ENCODE assay signal across 9 mouse cellular contexts in the genomic region with DNA sequence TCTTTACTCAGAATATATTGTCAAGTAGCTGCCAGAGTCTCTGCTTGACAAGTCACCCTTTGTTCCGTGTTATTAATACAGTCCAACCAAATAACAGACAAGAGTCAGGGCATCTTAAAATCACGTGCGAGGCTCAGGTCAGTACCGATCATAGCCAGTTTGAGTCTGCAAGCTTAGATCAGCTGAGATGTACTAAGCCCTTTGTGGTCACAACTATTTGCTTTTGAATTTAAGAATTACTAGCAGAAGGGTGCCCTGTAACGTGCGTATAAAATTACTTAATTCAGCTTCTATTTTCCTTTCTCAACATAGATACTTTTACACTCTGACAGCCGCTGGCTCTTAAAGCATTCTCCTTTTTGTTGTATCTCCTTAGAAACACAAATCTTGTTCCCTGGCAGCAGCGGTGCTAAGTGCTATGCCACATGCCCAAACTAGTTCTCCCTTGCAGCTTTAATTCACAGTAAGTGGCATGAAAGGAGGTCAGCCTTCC. TPM values are rescaled to one million over a fixed set of nuclear protein-coding genes. Genes with fewer than 3 reads are reported as not detected.
DNase-seq lines count a peak whose midpoint lies in the region; ATAC-seq lines count a peak whose summit lies in the region.
"Had no signal": no experiment of that assay in that cellular context is flagged by ENCODE, and none has a peak within 500 bp of the region (broad histone marks: within the 10 kb centered on the region; RNA-seq: fewer than 3 reads in every experiment).

No protein-coding gene starts in this region.

- H3K27ac ChIP-seq in heart, embryonic 10.5 days: peak overlapping the region; percentile 37; the same call in 1 of the 2 replicates
- H3K27ac ChIP-seq in midbrain, embryonic 14.5 days (replicated peaks; ENCODE audit: low read depth, low read length): no peak overlapping the region
- H3K27ac ChIP-seq: limb, embryonic 13.5 days had no signal

- H3K4me3 ChIP-seq in heart, embryonic 10.5 days: no peak overlapping the region
- no peak overlapping the region for H3K4me3 ChIP-seq in midbrain, embryonic 14.5 days (replicated peaks; ENCODE audit: low read depth, low read length)
- H3K4me3 ChIP-seq: limb, embryonic 13.5 days had no signal

- H3K27me3 ChIP-seq in heart, embryonic 10.5 days (ENCODE audit: insufficient read depth, poor library complexity, severe bottlenecking): no peaks in the 10 kb centered on the region
- H3K27me3 ChIP-seq in midbrain, embryonic 14.5 days (ENCODE audit: control insufficient read depth, insufficient read depth, low read length): no peaks in the 10 kb centered on the region
- H3K27me3 ChIP-seq: limb, embryonic 13.5 days had no signal

- peaks cover 11% of the 10 kb centered on the region for H3K4me1 ChIP-seq in heart, embryonic 10.5 days
- peaks cover 9% of the 10 kb centered on the region for H3K4me1 ChIP-seq in midbrain, embryonic 14.5 days (ENCODE audit: control insufficient read depth, insufficient read depth, low read length)

- no peaks in the 10 kb centered on the region for H3K9me3 ChIP-seq in heart, embryonic 10.5 days
- no peaks in the 10 kb centered on the region for H3K9me3 ChIP-seq in midbrain, embryonic 14.5 days (ENCODE audit: control insufficient read depth, low read length)
- H3K9me3 ChIP-seq: limb, embryonic 13.5 days had no signal

- ATAC-seq in midbrain, embryonic 14.5 days (ENCODE audit: low FRiP score, low TSS enrichment): peak; percentile 43; the same call in 1 of the 2 replicates
- no peak for ATAC-seq in monocyte, adult 5-6 weeks (replicated peaks; ENCODE audit: insufficient number of reproducible peaks, low FRiP score, low TSS enrichment, poor library complexity, severe bottlenecking)
- no peak for ATAC-seq in activated CD4-positive, CD25-positive, alpha-beta regulatory T cell, adult 4 months

- no peaks in the 10 kb centered on the region for H3K36me3 ChIP-seq in heart, embryonic 10.5 days
- no peaks in the 10 kb centered on the region for H3K36me3 ChIP-seq in midbrain, embryonic 14.5 days (ENCODE audit: control insufficient read depth, insufficient read depth, low read length)
- H3K36me3 ChIP-seq: limb, embryonic 13.5 days had no signal

- DNase-seq in heart, embryonic 10.5 days (ENCODE audit: low spot score): no peak
- no peak for DNase-seq in heart, postnatal 36 days
- DNase-seq in brain, embryonic 18.5 days (ENCODE audit: low read depth, low spot score): peak; percentile 30
- DNase-seq in frontal cortex, postnatal 36 days (ENCODE audit: low spot score in 2 of 2): peak; percentile 32 to 67
- peak; percentile 52 for DNase-seq in midbrain, embryonic 14.5 days
- DNase-seq in adrenal gland, adult 2 months: no peak

- H3K9ac ChIP-seq in midbrain, embryonic 14.5 days (replicated peaks; ENCODE audit: low read length): no peak overlapping the region
- H3K9ac ChIP-seq: limb, embryonic 13.5 days had no signal

- intact Hi-C loops in heart, postnatal 36 days (cut with DNase I): loop anchor here (2.0 kb wide), 1 partner anchor 23 kb away; no protein-coding TSS in a partner anchor

- H3K4me2 ChIP-seq in midbrain, embryonic 14.5 days (ENCODE audit: low read length): peak overlapping the region; percentile 11
- H3K4me2 ChIP-seq: limb, embryonic 13.5 days had no signal

- WGBS in heart, embryonic 10.5 days: 67% methylated on average over 8 of the region's 8 CpGs
- 11% methylated on average over 8 of the region's 8 CpGs for WGBS in midbrain, embryonic 14.5 days

RNA-seq across cellular contexts. Expression of a gene that starts 0.7 kb away (rescaled TPM):
- polyA plus RNA-seq in heart, embryonic 10.5 days (2016; fragmentation: Nextera tagmentation; extraction: Ambion mirVana): 21.2 and 39.8 TPM in 2 replicates
- total RNA-seq in heart, postnatal 36 days (2021): 100 to 1,000 TPM in 1 of 2 experiments, 10 to 100 TPM in 1; 96.2 to 152 TPM
- polyA plus RNA-seq in midbrain, embryonic 14.5 days (2014; fragmentation: Nextera tagmentation; extraction: Ambion mirVana): 13.0 and 13.7 TPM in 2 replicates
- 10 to 100 TPM; 12.1 to 28.2 TPM for total RNA-seq in adrenal gland, adult 2 months (2021)
- 0.43 and 0.56 TPM in 2 replicates for polyA plus RNA-seq in adrenal gland, adult 2 months (2012; rRNA removed)
- total RNA-seq in monocyte, adult 5-6 weeks (2017): 0.38 to 1.3 TPM (median 0.75 TPM) in 3 replicates
- polyA plus RNA-seq in activated CD4-positive, CD25-positive, alpha-beta regulatory T cell, adult 4 months (2017; shearing (Covaris generic)): not detected

Comparison
In these comparisons a context has a peak if more than half of its experiments do, and no peak if none do; other contexts are left out.
1. DNase-seq: peak in brain, embryonic 18.5 days (single experiment), frontal cortex, postnatal 36 days (2 of 2) and midbrain, embryonic 14.5 days (single experiment); none in heart, embryonic 10.5 days (single experiment), heart, postnatal 36 days (0 of 2) and adrenal gland, adult 2 months (single experiment).